Mouse (Mus musculus) splenic B cell, adult 2 months (primary cell): ENCODE measurements around the gene Lrrc7.

Source experiments
- DNase-seq: peaks from one replicate; pipeline ENCODE4 v3.0.0-alpha.2; 2011; ENCODE audit warnings: low read depth, low spot score
- H3K27me3 ChIP-seq: 2 replicates; pipeline ENCODE4 v1.6.1; 2012; ENCODE audit warnings: mild to moderate bottlenecking, low read length, moderate library complexity, mixed read lengths; ENCODE audit not compliant: control insufficient read depth, poor library complexity, insufficient read depth, severe bottlenecking
- H3K36me3 ChIP-seq: 2 replicates; pipeline ENCODE4 v1.6.1; 2012; ENCODE audit warnings: mild to moderate bottlenecking, low read length, moderate library complexity, mixed read lengths; ENCODE audit not compliant: control insufficient read depth, poor library complexity, insufficient read depth, severe bottlenecking

Gene Lrrc7

DNA sequence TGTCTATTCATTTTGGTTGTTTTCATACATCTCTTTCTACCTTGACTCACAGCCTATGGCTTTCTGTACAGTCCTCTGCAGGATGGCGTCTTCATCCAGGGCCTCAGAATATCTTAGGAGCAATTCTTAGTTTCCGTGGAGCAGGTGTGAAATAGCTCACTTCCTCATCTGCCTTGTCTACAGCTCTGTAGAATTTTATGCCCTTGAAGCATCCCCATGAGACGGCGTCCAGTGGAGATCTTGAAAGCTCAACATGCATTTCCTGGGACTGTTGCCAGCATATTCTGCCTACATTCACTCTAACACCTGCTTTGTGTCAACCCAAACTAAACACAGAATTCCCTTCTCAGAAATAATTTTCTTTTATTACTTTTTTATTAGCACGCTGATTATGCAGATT, 267.0 kb downstream of the Lrrc7 start:
- Histone ChIP-seq H3K36me3 (no peaks in the 10 kb centered on the region), H3K27me3 (no peaks in the 10 kb centered on the region)
- no peak for DNase-seq

DNA sequence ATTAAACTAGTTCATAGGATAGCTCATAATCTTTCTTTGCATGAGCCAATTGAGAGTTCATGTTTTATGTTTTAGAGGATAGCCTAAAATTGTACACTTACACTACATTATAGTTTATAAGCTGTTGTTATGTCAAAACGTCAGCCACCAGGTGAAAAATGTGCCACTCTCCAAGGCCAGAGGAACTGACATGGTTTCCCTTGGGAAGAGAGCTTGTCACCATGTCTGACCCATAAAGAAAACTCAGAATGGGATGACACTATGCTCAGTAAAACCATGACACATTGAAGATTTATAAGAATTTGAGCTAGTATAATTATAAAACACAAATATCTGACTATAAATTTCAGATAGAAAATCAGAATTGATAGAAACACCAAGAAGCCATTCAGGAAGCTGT, 277.6 kb downstream of the Lrrc7 start:
- H3K36me3 ChIP-seq = no peaks in the 10 kb centered on the region
- no peaks in the 10 kb centered on the region for H3K27me3 ChIP-seq
- no peak for DNase-seq

DNA sequence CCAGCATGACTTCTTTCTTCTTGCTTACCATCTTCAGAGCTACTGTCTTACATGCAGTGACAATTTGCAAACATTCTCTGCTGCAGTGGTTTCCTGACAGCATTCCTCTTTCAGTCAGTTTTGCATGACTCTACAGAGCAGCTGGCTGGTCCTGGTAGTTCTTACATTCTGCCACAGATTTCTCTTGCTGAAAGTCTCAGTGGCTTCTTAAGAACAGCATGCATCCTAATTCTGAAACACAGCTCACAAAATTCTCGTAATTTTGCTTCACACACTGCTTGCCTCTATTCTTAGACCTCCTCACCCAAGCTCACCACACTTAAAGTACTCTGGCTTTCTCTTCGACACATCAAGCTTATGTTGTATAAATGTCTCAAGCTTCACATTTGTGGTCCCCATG, 283.4 kb downstream of the Lrrc7 start:
- Histone ChIP-seq H3K36me3 (no peaks in the 10 kb centered on the region), H3K27me3 (no peaks in the 10 kb centered on the region)
- no peak for DNase-seq

DNA sequence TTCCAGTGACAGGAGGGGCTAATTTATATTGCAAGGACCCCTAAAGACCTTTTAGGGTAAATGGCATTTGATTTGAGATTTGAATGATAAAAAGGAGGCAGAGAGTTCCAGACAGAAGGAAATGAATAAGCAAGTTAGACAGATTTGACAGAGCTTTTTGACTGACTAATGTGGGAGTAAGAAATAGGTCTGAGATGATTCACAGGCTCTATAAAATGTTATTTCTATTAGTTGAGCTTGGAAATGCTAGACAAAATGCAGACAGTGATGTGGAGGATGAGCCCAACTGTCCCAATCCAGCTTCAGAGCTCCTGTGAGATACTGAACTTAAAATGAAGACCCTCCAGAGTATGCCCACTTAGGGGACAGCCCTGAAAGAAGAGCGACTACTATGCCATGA, 289.3 kb downstream of the Lrrc7 start:
- Histone ChIP-seq H3K36me3 (no peaks in the 10 kb centered on the region), H3K27me3 (no peaks in the 10 kb centered on the region)
- no peak for DNase-seq

DNA sequence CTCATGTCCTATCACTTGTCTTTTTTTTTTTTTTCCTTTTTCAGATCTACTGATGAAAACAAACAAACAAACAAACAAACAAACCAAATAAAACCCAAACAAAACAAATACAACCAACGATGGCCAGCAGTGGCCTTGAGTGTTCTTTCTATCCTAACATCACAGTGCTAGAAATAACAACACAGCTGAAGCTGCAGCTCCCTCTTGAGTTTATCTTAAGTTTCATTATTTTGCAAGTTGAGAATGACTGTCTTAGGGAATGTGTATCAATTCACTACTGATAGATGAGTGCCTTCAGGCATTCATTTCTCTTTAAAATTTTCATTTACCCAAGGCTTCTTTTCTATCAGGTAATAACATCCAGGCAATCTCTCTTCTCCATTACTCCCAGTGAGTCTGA, 291.1 kb downstream of the Lrrc7 start:
- no peak for DNase-seq
- Histone ChIP-seq H3K27me3 (no peaks in the 10 kb centered on the region), H3K36me3 (no peaks in the 10 kb centered on the region)

DNA sequence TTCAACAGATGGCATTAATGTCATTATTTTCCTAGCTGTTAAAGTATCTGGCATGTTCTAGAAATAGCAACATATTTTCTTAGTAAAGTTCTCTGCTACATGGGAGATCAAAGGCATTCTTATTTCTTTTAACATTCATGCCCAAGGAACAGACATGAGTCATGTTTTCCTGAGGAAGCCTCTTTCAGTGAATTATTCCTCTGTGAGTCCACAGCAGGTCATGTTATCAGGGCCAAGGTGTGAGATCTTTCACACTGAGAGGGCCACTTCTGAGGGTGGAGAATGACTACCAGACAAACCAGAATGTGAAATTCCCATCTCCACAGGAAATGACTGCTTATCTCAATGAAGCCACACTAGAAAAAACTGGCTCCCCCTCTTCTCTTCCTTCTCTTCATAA, 309.4 kb downstream of the Lrrc7 start:
- no peak for DNase-seq
- no peaks in the 10 kb centered on the region for H3K27me3 ChIP-seq
- no peaks in the 10 kb centered on the region for H3K36me3 ChIP-seq

DNA sequence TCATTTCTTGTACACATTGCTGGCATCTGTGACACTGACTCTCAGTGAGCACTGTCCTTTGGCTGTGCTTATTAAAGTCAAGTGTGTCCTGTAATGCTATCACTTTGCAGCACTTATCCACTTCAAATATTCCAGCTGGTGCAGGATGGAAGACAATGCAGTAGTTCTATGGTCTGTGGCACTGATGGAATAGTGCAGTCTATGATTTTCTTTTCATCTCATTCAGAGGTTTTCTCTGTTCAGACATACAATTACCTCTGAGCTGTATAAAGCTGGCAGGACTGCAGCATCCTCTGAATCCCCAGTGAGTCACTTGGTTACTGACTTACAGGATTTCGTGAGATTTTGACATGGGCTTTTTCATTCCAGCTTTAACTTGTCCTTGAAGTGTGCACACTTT, 314.3 kb downstream of the Lrrc7 start:
- H3K36me3 ChIP-seq = no peaks in the 10 kb centered on the region
- no peaks in the 10 kb centered on the region for H3K27me3 ChIP-seq
- no peak for DNase-seq

DNA sequence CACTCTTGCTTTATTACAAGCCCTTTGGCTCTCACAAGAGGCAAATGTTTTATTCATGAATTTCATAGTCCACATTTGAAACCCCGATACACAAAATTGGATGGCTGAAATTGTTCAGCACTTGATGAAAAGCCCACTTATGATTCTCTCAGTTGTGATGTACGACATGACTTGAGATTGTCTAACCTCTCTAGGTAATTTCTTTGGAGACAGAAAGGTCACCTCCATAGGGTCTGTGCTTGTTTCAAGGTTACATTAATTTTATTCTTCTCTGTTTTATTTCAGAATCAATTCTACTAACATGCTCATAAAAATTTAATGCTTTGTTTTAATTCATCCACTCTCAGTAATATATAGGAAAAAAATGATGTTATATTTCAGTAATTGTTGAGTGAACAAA, 351.4 kb downstream of the Lrrc7 start:
- no peaks in the 10 kb centered on the region for H3K36me3 ChIP-seq
- no peak for DNase-seq
- H3K27me3 ChIP-seq = no peaks in the 10 kb centered on the region

DNA sequence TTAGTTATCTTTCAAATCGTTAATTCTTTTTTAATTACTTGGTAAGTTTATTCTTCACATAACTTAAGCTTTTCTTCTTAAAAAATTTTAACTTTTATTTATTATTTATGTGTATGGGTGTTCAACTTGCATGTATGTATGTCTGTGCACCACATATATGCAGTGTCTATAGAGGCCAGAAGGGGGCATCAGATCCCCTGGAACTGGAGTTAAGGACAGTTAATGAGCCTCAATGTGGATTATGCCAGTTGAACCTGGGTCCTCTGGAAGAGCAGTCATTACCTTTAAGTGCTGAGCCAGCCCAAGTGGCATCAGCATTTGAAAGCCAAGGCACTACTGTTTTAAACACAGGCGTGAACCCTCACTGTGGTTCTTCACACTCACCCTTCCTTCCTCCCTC, 352.0 kb downstream of the Lrrc7 start:
- Histone ChIP-seq H3K36me3 (no peaks in the 10 kb centered on the region), H3K27me3 (no peaks in the 10 kb centered on the region)
- no peak for DNase-seq

DNA sequence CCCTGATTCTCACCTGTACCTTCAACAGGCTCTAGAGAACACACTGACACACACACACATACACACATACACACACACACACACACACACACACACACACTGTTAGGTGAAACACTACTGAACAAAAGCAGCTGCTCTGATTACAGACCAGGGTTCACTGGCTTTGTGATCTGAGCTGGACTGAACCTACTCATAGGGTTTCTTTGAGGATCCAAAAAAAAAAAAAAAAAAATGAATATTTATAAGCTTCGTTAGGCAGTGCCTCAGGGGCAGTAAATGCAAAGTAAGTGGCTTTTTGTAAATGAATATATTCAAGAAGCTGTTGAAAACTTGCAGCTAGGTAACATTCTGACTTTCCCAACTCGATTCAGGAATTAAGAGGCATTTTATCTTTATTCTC, 354.2 kb downstream of the Lrrc7 start:
- DNase-seq = no peak
- Histone ChIP-seq H3K27me3 (no peaks in the 10 kb centered on the region), H3K36me3 (no peaks in the 10 kb centered on the region)

DNA sequence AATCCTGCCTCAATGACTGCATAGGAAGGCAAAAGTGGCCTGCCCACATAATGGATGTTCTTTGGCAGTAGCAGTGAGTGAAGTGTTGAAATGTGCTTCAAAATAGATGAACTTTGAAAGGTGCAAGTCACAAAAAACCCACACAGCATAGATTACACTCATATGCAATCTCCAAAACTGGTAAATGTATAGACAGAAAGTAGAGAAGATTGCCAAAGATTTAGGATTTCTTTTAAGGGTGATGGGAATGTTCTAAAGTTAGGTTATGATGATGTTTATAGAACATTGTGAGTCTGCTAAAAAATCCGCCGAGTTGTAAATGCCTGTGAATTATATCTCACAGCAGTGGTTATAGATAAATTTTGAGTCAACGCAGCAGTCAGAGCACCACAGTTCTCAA, 359.2 kb downstream of the Lrrc7 start:
- no peak for DNase-seq
- Histone ChIP-seq H3K27me3 (no peaks in the 10 kb centered on the region), H3K36me3 (no peaks in the 10 kb centered on the region)

DNA sequence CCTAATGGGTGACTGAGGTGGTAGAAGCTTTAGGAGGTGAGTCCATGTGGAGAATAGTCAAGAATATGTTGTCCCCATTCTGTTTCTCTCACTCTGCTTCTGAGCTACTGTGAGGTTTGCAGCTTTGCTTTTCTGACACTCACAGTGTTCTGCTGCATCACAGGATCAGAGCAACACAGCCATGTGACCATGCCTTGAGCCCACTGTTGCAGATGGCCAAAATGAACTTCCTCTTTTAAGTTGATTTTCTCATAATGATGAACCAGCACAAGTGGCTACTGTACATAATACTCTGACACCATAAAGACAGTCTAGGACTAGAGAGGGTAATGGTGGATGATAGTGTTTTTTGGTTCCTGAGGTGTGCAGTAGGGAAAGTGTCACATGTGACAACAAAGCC, 366.6 kb downstream of the Lrrc7 start:
- Histone ChIP-seq H3K27me3 (no peaks in the 10 kb centered on the region), H3K36me3 (no peaks in the 10 kb centered on the region)
- no peak for DNase-seq

DNA sequence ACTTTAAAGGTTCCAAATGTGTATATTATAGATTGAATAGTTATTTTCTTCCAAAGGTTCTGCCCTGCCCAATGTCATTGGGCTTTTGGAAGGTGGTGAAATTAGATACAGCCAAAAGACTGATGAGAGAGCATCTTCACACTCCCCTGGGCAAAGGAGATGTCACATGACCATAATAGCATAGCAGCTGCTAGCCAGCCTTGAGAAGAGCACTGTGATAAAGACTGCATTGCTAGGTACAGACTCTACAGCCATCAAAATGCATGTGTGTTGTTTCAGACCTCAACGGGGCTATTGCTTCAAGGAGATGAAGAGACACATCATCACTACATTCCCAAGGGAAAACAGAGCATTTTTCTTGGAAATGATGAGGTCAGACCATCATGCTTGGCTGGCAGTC, 368.8 kb downstream of the Lrrc7 start:
- no peak for DNase-seq
- no peaks in the 10 kb centered on the region for H3K36me3 ChIP-seq
- H3K27me3 ChIP-seq = no peaks in the 10 kb centered on the region

DNA sequence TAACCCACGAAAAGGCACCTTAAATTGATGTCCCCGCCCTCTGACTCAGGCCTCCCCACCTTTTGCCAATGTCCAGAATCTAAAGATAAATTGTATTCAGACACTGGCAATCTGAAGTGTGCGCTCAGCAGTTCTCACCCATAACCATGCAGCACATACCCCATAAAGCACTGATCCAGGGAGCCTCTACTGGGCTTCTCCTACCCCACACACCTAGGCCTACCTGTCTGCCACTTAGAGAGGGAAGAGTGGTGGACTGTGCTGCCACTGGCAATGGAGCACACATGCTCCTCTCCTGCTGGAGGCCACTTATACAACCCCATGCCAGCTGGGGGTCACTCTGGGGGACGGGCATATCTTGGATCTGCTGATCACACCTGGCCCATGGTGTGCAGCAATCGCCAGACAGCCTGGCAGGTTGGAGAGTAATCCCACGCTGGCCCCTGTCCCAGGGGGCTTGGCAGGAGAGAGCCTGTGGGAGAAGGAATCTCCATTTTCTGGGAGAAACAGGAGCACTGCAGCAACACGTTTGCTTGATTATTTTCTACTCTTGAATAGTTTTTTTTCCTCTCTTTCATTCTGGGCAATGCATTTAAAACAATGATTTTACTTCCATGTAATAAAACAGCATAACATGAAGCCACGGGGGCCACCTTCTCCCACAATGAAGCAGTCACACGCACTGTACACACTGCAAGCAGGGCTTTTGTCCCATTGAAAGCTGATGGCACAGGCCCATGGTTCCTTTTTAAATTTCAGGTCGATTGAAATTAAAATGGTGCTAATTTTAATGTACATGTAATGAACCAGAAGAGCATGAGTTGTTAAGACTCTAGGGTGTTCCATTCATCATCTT, 386.9 kb downstream of the Lrrc7 start:
- Histone ChIP-seq H3K27me3 (no peaks in the 10 kb centered on the region), H3K36me3 (no peaks in the 10 kb centered on the region)
- DNase-seq = no peak

DNA sequence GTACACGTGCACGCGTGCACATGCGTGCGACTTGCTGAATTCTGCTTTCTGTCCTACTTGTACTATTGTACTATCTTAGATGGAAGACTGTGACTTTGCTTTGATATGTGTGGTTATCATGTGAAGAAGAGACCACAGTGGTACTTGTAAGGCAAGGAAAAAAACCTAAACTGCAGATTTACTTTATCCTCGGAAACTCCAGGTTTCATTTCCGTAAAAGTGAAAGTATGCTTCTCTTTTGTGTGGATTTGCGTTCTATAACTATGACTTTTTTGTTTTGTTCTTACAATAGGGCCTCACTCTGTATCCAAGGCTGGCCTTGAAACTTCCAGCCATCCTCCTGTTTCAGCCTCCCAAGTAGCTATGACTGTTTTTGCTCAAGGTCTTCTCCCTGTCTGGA, 392.8 kb downstream of the Lrrc7 start:
- no peak for DNase-seq
- H3K36me3 ChIP-seq = no peaks in the 10 kb centered on the region
- no peaks in the 10 kb centered on the region for H3K27me3 ChIP-seq

DNA sequence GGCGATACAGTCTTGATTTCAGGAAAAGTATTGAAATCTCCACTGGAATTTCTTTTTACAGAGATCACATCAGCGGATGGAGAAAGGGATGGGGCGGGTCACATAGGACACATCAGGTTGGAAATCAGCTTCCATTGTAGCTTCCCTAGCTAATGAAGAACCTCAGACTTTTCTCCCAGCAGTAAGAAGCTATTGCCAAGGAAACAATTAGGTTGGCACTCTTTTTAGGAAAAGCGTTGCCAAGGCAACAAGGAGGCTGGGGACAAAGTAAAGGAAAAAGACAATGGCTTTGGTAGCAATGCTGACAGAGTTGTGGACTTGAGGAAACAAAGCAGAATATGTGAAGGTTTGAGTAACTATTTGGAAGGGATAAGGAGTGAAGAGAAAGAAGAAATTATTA, 393.6 kb downstream of the Lrrc7 start:
- Histone ChIP-seq H3K36me3 (no peaks in the 10 kb centered on the region), H3K27me3 (no peaks in the 10 kb centered on the region)
- DNase-seq = no peak
